Mouse (Mus musculus): ENCODE data around the gene 1700057G04Rik. TPM values are rescaled to one million over a fixed set of nuclear protein-coding genes. Genes with fewer than 3 reads are reported as not detected.
"Not testable (repeated sequence)": the region's sequence is repeated elsewhere in the genome, so short reads cannot be mapped to it uniquely, and the experiment has no call there.

1700057G04Rik gene
- polyA plus RNA-seq, 1 experiment from 2014 or later = not detected

GRCm38 (mm10) chr9:92325936-92326335 lies 16.8 kb downstream of the 1700057G04Rik start:
- H3K9ac ChIP-seq; H3K9me3 ChIP-seq (replicated peaks); H3K4me1 ChIP-seq; H3K27me3 ChIP-seq (replicated peaks); H3K36me3 ChIP-seq; H3K27ac ChIP-seq; H3K4me3 ChIP-seq; ATAC-seq; H3K4me2 ChIP-seq: not testable (repeated sequence)
- 67% methylated on average over 9 of the region's 9 CpGs for WGBS (ENCODE audit: insufficient replicate concordance)

GRCm38 (mm10) chr9:92326813-92327212 lies 17.6 kb downstream of the 1700057G04Rik start:
- Histone ChIP-seq H3K4me2 (no peak overlapping the region), H3K27ac (no peak overlapping the region), H3K27me3 (replicated peaks) (no peaks in the 10 kb centered on the region), H3K4me3 (no peak overlapping the region), H3K4me1 (no peaks in the 10 kb centered on the region), H3K36me3 (no peaks in the 10 kb centered on the region), H3K9ac (no peak overlapping the region), H3K9me3 (replicated peaks) (no peaks in the 10 kb centered on the region)
- WGBS (ENCODE audit: insufficient replicate concordance) = 64% methylated on average over 4 of the region's 4 CpGs
- ATAC-seq = no peak

- no peaks in the 10 kb centered on the region for H3K36me3 ChIP-seq
- H3K4me2 ChIP-seq = no peak overlapping the region
- H3K9ac ChIP-seq = no peak overlapping the region
- no peak overlapping the region for H3K27ac ChIP-seq
- H3K27me3 ChIP-seq (replicated peaks) = no peaks in the 10 kb centered on the region
- ATAC-seq = no peak
- WGBS (ENCODE audit: insufficient replicate concordance) = 62% methylated on average over 4 of the region's 4 CpGs
- no peaks in the 10 kb centered on the region for H3K4me1 ChIP-seq
- H3K4me3 ChIP-seq = no peak overlapping the region
- no peaks in the 10 kb centered on the region for H3K9me3 ChIP-seq (replicated peaks)
Measured at GRCm38 (mm10) chr9:92331383-92331782, 22.2 kb downstream of the 1700057G04Rik start.

- Histone ChIP-seq H3K4me1 (no peaks in the 10 kb centered on the region), H3K9ac (no peak overlapping the region), H3K27ac (no peak overlapping the region), H3K4me3 (no peak overlapping the region), H3K4me2 (no peak overlapping the region), H3K36me3 (no peaks in the 10 kb centered on the region), H3K27me3 (replicated peaks) (no peaks in the 10 kb centered on the region), H3K9me3 (replicated peaks) (no peaks in the 10 kb centered on the region)
- 73% methylated on average over 10 of the region's 10 CpGs for WGBS (ENCODE audit: insufficient replicate concordance)
- ATAC-seq = no peak
Measured at GRCm38 (mm10) chr9:92334845-92335244, 25.7 kb downstream of the 1700057G04Rik start.

- Histone ChIP-seq H3K4me2 (no peak overlapping the region), H3K27me3 (replicated peaks) (no peaks in the 10 kb centered on the region), H3K27ac (no peak overlapping the region), H3K9ac (no peak overlapping the region), H3K36me3 (no peaks in the 10 kb centered on the region), H3K4me3 (no peak overlapping the region), H3K4me1 (no peaks in the 10 kb centered on the region), H3K9me3 (replicated peaks) (no peaks in the 10 kb centered on the region)
- ATAC-seq = no peak
- whole genome bisulfite sequencing (ENCODE audit: insufficient replicate concordance) = 52% methylated on average over 6 of the region's 6 CpGs
Measured at GRCm38 (mm10) chr9:92335277-92335818, 26.2 kb downstream of the 1700057G04Rik start.

- no peaks in the 10 kb centered on the region for H3K27me3 ChIP-seq (replicated peaks)
- no peak overlapping the region for H3K9ac ChIP-seq
- 67% methylated on average over 1 of the region's 1 CpGs for WGBS (ENCODE audit: insufficient replicate concordance)
- no peaks in the 10 kb centered on the region for H3K9me3 ChIP-seq (replicated peaks)
- no peaks in the 10 kb centered on the region for H3K36me3 ChIP-seq
- H3K4me2 ChIP-seq = no peak overlapping the region
- H3K4me1 ChIP-seq = no peaks in the 10 kb centered on the region
- no peak overlapping the region for H3K4me3 ChIP-seq
- no peak for ATAC-seq
- no peak overlapping the region for H3K27ac ChIP-seq
Measured at GRCm38 (mm10) chr9:92337063-92337462, 27.9 kb downstream of the 1700057G04Rik start.

GRCm38 (mm10) chr9:92337661-92338060 lies 28.5 kb downstream of the 1700057G04Rik start:
- H3K9me3 ChIP-seq (replicated peaks) = no peaks in the 10 kb centered on the region
- no peaks in the 10 kb centered on the region for H3K36me3 ChIP-seq
- H3K4me2 ChIP-seq = no peak overlapping the region
- H3K4me1 ChIP-seq = no peaks in the 10 kb centered on the region
- WGBS (ENCODE audit: insufficient replicate concordance) = 55% methylated on average over 3 of the region's 3 CpGs
- ATAC-seq = no peak
- no peak overlapping the region for H3K4me3 ChIP-seq
- H3K27me3 ChIP-seq (replicated peaks) = no peaks in the 10 kb centered on the region
- no peak overlapping the region for H3K9ac ChIP-seq
- H3K27ac ChIP-seq = no peak overlapping the region

- Histone ChIP-seq H3K9ac (no peak overlapping the region), H3K27me3 (replicated peaks) (no peaks in the 10 kb centered on the region), H3K4me2 (no peak overlapping the region), H3K36me3 (no peaks in the 10 kb centered on the region), H3K9me3 (replicated peaks) (no peaks in the 10 kb centered on the region), H3K4me3 (no peak overlapping the region), H3K4me1 (no peaks in the 10 kb centered on the region), H3K27ac (no peak overlapping the region)
- ATAC-seq = no peak
- WGBS (ENCODE audit: insufficient replicate concordance) = 42% methylated on average over 1 of the region's 1 CpGs
Measured at GRCm38 (mm10) chr9:92338954-92339353, 29.8 kb downstream of the 1700057G04Rik start.

- H3K4me2 ChIP-seq = no peak overlapping the region
Measured at GRCm38 (mm10) chr9:92351924-92352323, 42.7 kb downstream of the 1700057G04Rik start.

GRCm38 (mm10) chr9:92353306-92353705 lies 44.1 kb downstream of the 1700057G04Rik start:
- H3K4me2 ChIP-seq = no peak overlapping the region
- WGBS (ENCODE audit: insufficient replicate concordance) = 62% methylated on average over 3 of the region's 3 CpGs
- H3K9ac ChIP-seq = no peak overlapping the region
- no peaks in the 10 kb centered on the region for H3K4me1 ChIP-seq
- H3K4me3 ChIP-seq = no peak overlapping the region
- H3K9me3 ChIP-seq (replicated peaks) = no peaks in the 10 kb centered on the region
- no peak overlapping the region for H3K27ac ChIP-seq
- ATAC-seq = no peak
- no peaks in the 10 kb centered on the region for H3K36me3 ChIP-seq
- no peaks in the 10 kb centered on the region for H3K27me3 ChIP-seq (replicated peaks)

More at GRCm38 (mm10) chr9:92351924-92352323, 42.7 kb downstream of the 1700057G04Rik start:
- H3K9ac ChIP-seq = no peak overlapping the region
- no peak for ATAC-seq
- no peaks in the 10 kb centered on the region for H3K9me3 ChIP-seq (replicated peaks)
- 71% methylated on average over 1 of the region's 1 CpGs for WGBS (ENCODE audit: insufficient replicate concordance)
- no peak overlapping the region for H3K27ac ChIP-seq
- no peaks in the 10 kb centered on the region for H3K4me1 ChIP-seq
- H3K36me3 ChIP-seq = no peaks in the 10 kb centered on the region
- H3K27me3 ChIP-seq (replicated peaks) = no peaks in the 10 kb centered on the region
- no peak overlapping the region for H3K4me3 ChIP-seq

GRCm38 (mm10) chr9:92360691-92361310 lies 51.6 kb downstream of the 1700057G04Rik start:
- WGBS (ENCODE audit: insufficient replicate concordance) = 55% methylated on average over 1 of the region's 1 CpGs
- H3K27ac ChIP-seq = no peak overlapping the region
- no peaks in the 10 kb centered on the region for H3K9me3 ChIP-seq (replicated peaks)
- H3K4me2 ChIP-seq = no peak overlapping the region
- H3K36me3 ChIP-seq = no peaks in the 10 kb centered on the region
- H3K4me1 ChIP-seq = no peaks in the 10 kb centered on the region
- H3K9ac ChIP-seq = no peak overlapping the region
- H3K27me3 ChIP-seq (replicated peaks) = no peaks in the 10 kb centered on the region
- ATAC-seq = no peak
- H3K4me3 ChIP-seq = no peak overlapping the region

- no peaks in the 10 kb centered on the region for H3K9me3 ChIP-seq (replicated peaks)
- WGBS (ENCODE audit: insufficient replicate concordance) = 73% methylated on average over 2 of the region's 2 CpGs
- H3K9ac ChIP-seq = no peak overlapping the region
- no peak overlapping the region for H3K4me3 ChIP-seq
- no peaks in the 10 kb centered on the region for H3K27me3 ChIP-seq (replicated peaks)
- H3K4me2 ChIP-seq = no peak overlapping the region
- no peaks in the 10 kb centered on the region for H3K36me3 ChIP-seq
- no peak for ATAC-seq
- H3K4me1 ChIP-seq = no peaks in the 10 kb centered on the region
- H3K27ac ChIP-seq = no peak overlapping the region
Measured at GRCm38 (mm10) chr9:92363478-92363877, 54.3 kb downstream of the 1700057G04Rik start.

GRCm38 (mm10) chr9:92368920-92369319 lies 59.7 kb downstream of the 1700057G04Rik start:
- H3K27ac ChIP-seq = no peak overlapping the region
- H3K4me1 ChIP-seq = no peaks in the 10 kb centered on the region
- no peak for ATAC-seq
- H3K36me3 ChIP-seq = no peaks in the 10 kb centered on the region
- H3K4me3 ChIP-seq = no peak overlapping the region
- H3K9me3 ChIP-seq (replicated peaks) = no peaks in the 10 kb centered on the region
- H3K4me2 ChIP-seq = no peak overlapping the region
- H3K9ac ChIP-seq = no peak overlapping the region
- no peaks in the 10 kb centered on the region for H3K27me3 ChIP-seq (replicated peaks)
